Mouse (Mus musculus) cortical plate, adult 2 months (tissue): Measurements from ENCODE around the gene Pdpk1. TPM values are rescaled to one million over a fixed set of nuclear protein-coding genes. Genes with fewer than 3 reads are reported as not detected.

ENCODE experiments used
- H3K27ac ChIP-seq: fragments of 200-500 bp; 2 replicates; pipeline ENCODE4 v1.5.1; 2012; ENCODE audit warnings: low read length, control low read depth, inconsistent platforms; ENCODE audit not compliant: insufficient read depth
- H3K4me1 ChIP-seq: fragments of 200-500 bp; 2 replicates; pipeline ENCODE4 v1.6.1; 2011; ENCODE audit warnings: low read length; ENCODE audit not compliant: control insufficient read depth, insufficient read depth
- H3K4me3 ChIP-seq: fragments of 200-500 bp; 2 replicates; pipeline ENCODE4 v1.5.1; 2011; ENCODE audit warnings: mild to moderate bottlenecking, low read length, control low read depth; ENCODE audit not compliant: insufficient read depth
- CTCF ChIP-seq: fragments of 200-500 bp; IDR thresholded peaks from 2 replicates; pipeline ENCODE4 v1.5.1; 2011; ENCODE audit warnings: mild to moderate bottlenecking, control low read depth, low read length; ENCODE audit not compliant: insufficient read depth; ENCODE audit errors: extremely low read depth
- POLR2A ChIP-seq: fragments of 200-500 bp; IDR thresholded peaks from 2 replicates; pipeline ENCODE4 v1.6.1; 2011; ENCODE audit warnings: mild to moderate bottlenecking, low read length, control low read depth; ENCODE audit not compliant: insufficient read depth; ENCODE audit errors: extremely low read depth
- polyA plus RNA-seq: library from polyadenylated mRNA; depleted of rRNA; stranded (reverse); fragments of >200 nt; gene quantifications from 2 replicates; pipeline ENCODE4 v1.2.3, GENCODE M21; 2012; rRNA removed

Pdpk1 gene
- 42.5 and 44.8 TPM in 2 replicates for polyA plus RNA-seq

DNA sequence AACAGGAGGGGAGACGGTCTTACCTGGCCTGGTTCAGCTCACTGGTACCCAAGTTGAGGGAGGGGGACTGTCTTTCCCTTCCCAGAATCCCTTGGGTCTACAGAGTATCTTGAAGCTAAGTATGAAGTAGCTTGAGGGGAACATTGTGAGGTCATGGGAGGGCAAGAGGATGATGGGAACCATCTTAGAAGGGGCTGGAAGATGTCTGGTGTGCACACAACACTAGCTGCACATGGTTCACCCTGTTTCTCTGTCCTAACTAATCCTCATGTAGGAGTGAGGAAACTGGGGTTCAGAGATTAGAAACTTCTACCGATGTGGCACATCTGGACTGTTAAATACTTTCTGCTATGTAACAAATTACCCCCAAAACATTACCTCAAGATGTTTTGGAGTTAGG is at the start of gene Pdpk1:
Gene Pdpk1 (minus strand): TSS at position 101 of the 400 bp plus-strand sequence.
- Histone ChIP-seq H3K27ac (no peak within 1 kb of the TSS), H3K4me3 (no peak within 1 kb of the TSS; the same call in 1 of the 2 replicates)
- TF ChIP-seq CTCF (no peak), POLR2A (no peak)

DNA sequence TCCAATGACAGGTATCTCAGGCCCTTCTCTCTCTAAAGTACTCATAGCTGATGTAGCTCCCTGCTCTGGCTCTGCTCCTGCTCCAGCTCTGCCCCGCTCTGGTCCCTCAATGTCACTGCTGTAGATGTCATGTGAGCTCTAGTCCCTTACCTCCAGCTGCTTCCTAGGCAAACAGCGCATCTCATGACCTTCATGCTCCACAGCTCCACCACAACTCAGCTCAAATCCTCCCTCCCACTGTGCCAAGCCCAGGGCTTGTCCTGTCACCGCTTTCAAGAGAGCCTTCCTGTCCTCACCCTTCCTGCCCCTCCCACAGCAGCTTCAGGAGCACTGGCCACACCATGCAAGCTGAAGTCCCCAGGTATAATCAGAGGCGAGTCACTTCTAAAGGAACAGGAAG is 49.0 kb upstream of the Pdpk1 start:
- Histone ChIP-seq H3K4me3 (no peak overlapping the region), H3K27ac (0 out of 2 replicates have a peak overlapping the region, but pooled peaks have one; percentile 51), H3K4me1 (peaks cover 23% of the 10 kb centered on the region)
- TF ChIP-seq POLR2A (no peak), CTCF (no peak)

More for the DNA sequence above, at the start of gene Pdpk1:
- H3K4me1 ChIP-seq: no peaks in the 10 kb centered on the region

GRCm38 (mm10) chr17:24199252-24199651 is 48.5 kb upstream of the Pdpk1 start:
- TF ChIP-seq POLR2A: peak; percentile 34; the same call in 1 of the 2 replicates
- TF ChIP-seq CTCF: no peak
- no peak overlapping the region for H3K27ac ChIP-seq
- peaks cover 23% of the 10 kb centered on the region for H3K4me1 ChIP-seq
- no peak overlapping the region for H3K4me3 ChIP-seq

GRCm38 (mm10) chr17:24197032-24197824 is 46.5 kb upstream of the Pdpk1 start:
- peaks cover 28% of the 10 kb centered on the region for H3K4me1 ChIP-seq
- no peak overlapping the region for H3K27ac ChIP-seq
- H3K4me3 ChIP-seq: no peak overlapping the region
- no peak for TF ChIP-seq CTCF
- no peak for TF ChIP-seq POLR2A

DNA sequence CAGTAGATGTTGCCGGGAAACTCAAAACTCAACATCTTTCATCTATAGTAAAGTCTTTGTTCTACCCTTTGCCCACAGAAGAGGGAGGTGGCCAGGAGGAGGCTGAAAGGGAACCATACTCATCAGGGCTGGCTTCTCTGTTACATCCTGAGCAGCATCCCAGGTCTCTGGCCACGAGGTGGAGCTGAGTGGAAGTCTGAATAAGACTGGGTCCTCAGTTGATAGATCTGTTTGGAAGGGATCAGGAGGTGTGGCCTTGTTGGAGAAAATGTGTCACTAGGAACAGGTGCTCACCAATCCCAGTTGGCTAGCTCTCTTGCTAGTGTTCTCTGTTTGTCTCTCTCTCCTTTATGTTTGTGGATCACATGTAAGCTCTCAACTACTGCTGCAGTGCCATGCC is 44.6 kb upstream of the Pdpk1 start:
- H3K4me1 ChIP-seq: peaks cover 27% of the 10 kb centered on the region
- H3K4me3 ChIP-seq: no peak overlapping the region
- no peak for TF ChIP-seq CTCF
- no peak for TF ChIP-seq POLR2A
- H3K27ac ChIP-seq: no peak overlapping the region

GRCm38 (mm10) chr17:24193769-24194168 is 43.0 kb upstream of the Pdpk1 start:
- no peak overlapping the region for H3K4me3 ChIP-seq

GRCm38 (mm10) chr17:24193268-24193667 is 42.5 kb upstream of the Pdpk1 start:
- Histone ChIP-seq H3K27ac (no peak overlapping the region), H3K4me3 (no peak overlapping the region), H3K4me1 (peaks cover 19% of the 10 kb centered on the region)
- no peak for TF ChIP-seq CTCF
- TF ChIP-seq POLR2A: no peak

More at GRCm38 (mm10) chr17:24193769-24194168, 43.0 kb upstream of the Pdpk1 start:
- TF ChIP-seq POLR2A (no peak), CTCF (no peak)
- no peak overlapping the region for H3K27ac ChIP-seq
- H3K4me1 ChIP-seq: peaks cover 20% of the 10 kb centered on the region

DNA sequence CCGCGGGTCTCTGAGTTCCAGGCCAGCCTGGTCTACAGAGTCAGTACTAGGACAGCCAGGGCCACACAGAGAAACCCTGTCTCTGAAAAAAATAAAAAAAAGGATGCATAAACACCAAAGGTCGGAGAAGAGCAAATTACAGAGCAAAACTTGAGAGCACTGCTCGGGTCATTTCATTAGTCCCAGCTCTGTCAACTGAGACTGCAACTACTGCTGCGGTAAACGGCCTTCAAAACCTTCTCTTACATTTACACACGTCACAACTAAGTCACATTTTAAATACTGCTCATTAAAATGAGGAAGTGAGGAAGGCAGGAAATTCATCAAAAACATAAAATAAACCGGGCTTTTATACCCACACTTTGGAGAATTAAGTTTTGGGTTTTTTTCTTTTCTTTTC is 42.1 kb upstream of the Pdpk1 start:
- H3K27ac ChIP-seq: no peak overlapping the region
- H3K4me1 ChIP-seq: peaks cover 16% of the 10 kb centered on the region
- H3K4me3 ChIP-seq: no peak overlapping the region
- no peak for TF ChIP-seq CTCF
- no peak for TF ChIP-seq POLR2A

GRCm38 (mm10) chr17:24191481-24191880 is 40.8 kb upstream of the Pdpk1 start:
- peaks cover 9% of the 10 kb centered on the region for H3K4me1 ChIP-seq
- no peak overlapping the region for H3K4me3 ChIP-seq
- H3K27ac ChIP-seq: no peak overlapping the region
- TF ChIP-seq POLR2A (no peak), CTCF (no peak)

DNA sequence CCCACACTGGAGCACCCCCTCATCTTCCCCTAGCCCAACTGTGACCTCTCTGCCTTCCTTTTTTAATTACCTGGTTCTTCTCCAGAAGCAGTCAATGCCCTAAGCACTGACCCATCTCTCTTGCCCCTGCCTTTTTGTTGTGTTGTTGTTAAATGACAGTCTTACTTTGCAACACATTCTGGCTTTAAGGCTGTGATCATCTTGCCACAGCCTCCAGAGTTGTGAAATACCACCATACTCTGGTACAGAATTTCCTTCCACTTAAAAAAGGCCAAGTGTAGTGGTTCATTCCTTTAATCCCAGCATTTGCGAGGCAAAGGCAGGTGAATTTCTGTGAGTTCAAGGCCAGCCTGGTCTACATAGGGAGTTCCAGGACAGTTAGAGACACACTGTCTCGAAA is 40.2 kb upstream of the Pdpk1 start:
- Histone ChIP-seq H3K27ac (no peak overlapping the region), H3K4me3 (no peak overlapping the region), H3K4me1 (peaks cover 9% of the 10 kb centered on the region)
- TF ChIP-seq POLR2A: no peak
- TF ChIP-seq CTCF: no peak

DNA sequence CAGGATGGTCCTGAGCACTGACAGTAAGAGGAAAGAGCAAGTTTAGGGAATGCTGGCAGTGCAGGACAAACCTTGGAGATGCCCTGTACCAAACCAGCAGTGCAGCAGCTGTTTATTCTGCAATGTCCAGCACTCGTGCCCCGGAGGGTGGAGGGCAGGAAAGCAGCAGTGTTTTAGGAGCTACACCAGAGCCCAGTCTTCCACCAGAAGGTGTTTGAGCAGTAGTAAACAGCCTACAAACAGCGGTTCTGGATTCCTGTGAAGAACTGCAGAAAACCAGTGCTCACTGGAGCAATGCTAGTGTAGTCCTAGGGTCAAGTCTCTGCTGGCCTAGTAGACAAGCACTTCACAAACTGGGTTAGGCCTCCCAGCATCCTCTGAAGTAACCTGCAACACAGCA is 23.5 kb upstream of the Pdpk1 start:
- Histone ChIP-seq H3K27ac (no peak overlapping the region), H3K4me1 (no peaks in the 10 kb centered on the region), H3K4me3 (no peak overlapping the region)
- TF ChIP-seq CTCF (no peak), POLR2A (no peak)
